Mouse (Mus musculus) forebrain, embryonic 14.5 days (tissue): ENCODE data around the gene Gapt. TPM values are rescaled to one million over a fixed set of nuclear protein-coding genes. Genes with fewer than 3 reads are reported as not detected.
"Not testable (repeated sequence)": the region's sequence is repeated elsewhere in the genome, so short reads cannot be mapped to it uniquely, and the experiment has no call there.

Experiments used
- ATAC-seq: fragments of 200-750 bp; cut with Nextera tagmentation; 2 replicates; pipeline ENCODE4 v1.8.0; 2017; ENCODE audit warnings: mild to moderate bottlenecking, moderate library complexity
- DNase-seq: peaks from one replicate; pipeline ENCODE4 v3.0.0-alpha.2; 2015; ENCODE audit warnings: low spot score
- H3K27ac ChIP-seq: fragments of 300-500 bp; sonication (generic); 2 replicates; pipeline ENCODE4 v1.5.1; 2014; ENCODE audit warnings: low read depth, mild to moderate bottlenecking, control low read depth, low read length, moderate library complexity
- H3K27me3 ChIP-seq: fragments of 300-500 bp; sonication (generic); replicated peaks from 2 replicates; pipeline ENCODE4 v1.6.1; 2014; ENCODE audit warnings: low read length, control low read depth, mixed read lengths; ENCODE audit not compliant: control insufficient read depth, insufficient read depth
- H3K36me3 ChIP-seq: fragments of 300-500 bp; sonication (generic); 2 replicates; pipeline ENCODE4 v1.6.1; 2014; ENCODE audit warnings: low read length, control low read depth; ENCODE audit not compliant: control insufficient read depth, insufficient read depth
- H3K4me1 ChIP-seq: fragments of 300-500 bp; sonication (generic); 2 replicates; pipeline ENCODE4 v1.6.1; 2014; ENCODE audit warnings: antibody characterized with exemption, low read length, control low read depth; ENCODE audit not compliant: control insufficient read depth, insufficient read depth
- H3K4me2 ChIP-seq: fragments of 300-500 bp; sonication (generic); 2 replicates; pipeline ENCODE4 v1.6.1; 2014; ENCODE audit warnings: mild to moderate bottlenecking, control low read depth, low read length
- H3K4me3 ChIP-seq: fragments of 300-500 bp; sonication (generic); 2 replicates; pipeline ENCODE4 v1.5.1; 2014; ENCODE audit warnings: low read depth, low read length, control low read depth
- H3K9ac ChIP-seq: fragments of 300-500 bp; sonication (generic); 2 replicates; pipeline ENCODE4 v1.6.1; 2014; ENCODE audit warnings: mild to moderate bottlenecking, low read length, control low read depth, moderate library complexity
- H3K9me3 ChIP-seq: fragments of 300-500 bp; sonication (generic); replicated peaks from 2 replicates; pipeline ENCODE4 v1.6.1; 2016; ENCODE audit warnings: low read length, control low read depth, mixed read lengths; ENCODE audit not compliant: control insufficient read depth
- WGBS: fragments of 180-500 bp; shearing (Covaris S2); extraction: QIAGEN DNeasy Blood & Tissue Kit; methylation state at CpG from one replicate; pipeline ENCODE4 v1.1.7; 2014; 5-methylcytosine and 5-hydroxymethylcytosine counted together
- polyA plus RNA-seq: library from polyadenylated mRNA; unstranded; fragments of >200 nt; fragmentation: Nextera tagmentation; extraction: Ambion mirVana; gene quantifications from 2 replicates; pipeline ENCODE4 v1.2.1, GENCODE M21; 2014

Gapt gene
- polyA plus RNA-seq, 1 experiment from 2014 or later = not detected

- ATAC-seq (peak; percentile 35), DNase-seq (peak; percentile 53)
- Histone ChIP-seq H3K4me1 (no peaks in the 10 kb centered on the region), H3K27me3 (no peaks in the 10 kb centered on the region), H3K9ac (peak overlapping the region; percentile 75), H3K36me3 (peaks cover 28% of the 10 kb centered on the region), H3K27ac (peak overlapping the region; percentile 85), H3K4me2 (peak overlapping the region; percentile 98), H3K9me3 (no peaks in the 10 kb centered on the region), H3K4me3 (peak overlapping the region; percentile 69)
- 1% methylated on average over 32 of the region's 41 CpGs for WGBS
Measured at GRCm38 (mm10) chr13:110395179-110395794, 38.3 kb upstream of the Gapt start.

GRCm38 (mm10) chr13:110394291-110395178, 37.5 kb upstream of the Gapt start, which contains the start of gene Plk2:
Plk2 (plus strand) TSS chr13:110395046.
- peak; percentile 96 for ATAC-seq
- Histone ChIP-seq H3K36me3 (peaks cover 21% of the 10 kb centered on the region), H3K9ac (peak within 1 kb of the TSS; percentile 75), H3K27me3 (no peaks in the 10 kb centered on the region), H3K4me3 (peak within 1 kb of the TSS; percentile 69), H3K4me2 (peak within 1 kb of the TSS; percentile 98), H3K4me1 (no peaks in the 10 kb centered on the region), H3K27ac (peak within 1 kb of the TSS; percentile 85), H3K9me3 (0 out of 2 replicates have a peak, but pooled peaks cover under 1% of the 10 kb centered on the region)
- under 1% methylated on average over 69 of the region's 71 CpGs for WGBS
- DNase-seq = peak; percentile 93

- DNase-seq (no peak), ATAC-seq (no peak)
- Histone ChIP-seq H3K4me2 (no peak overlapping the region), H3K27me3 (no peaks in the 10 kb centered on the region), H3K9ac (no peak overlapping the region), H3K4me3 (no peak overlapping the region), H3K36me3 (peaks cover 2% of the 10 kb centered on the region), H3K27ac (no peak overlapping the region), H3K9me3 (0 out of 2 replicates have a peak, but pooled peaks cover 5% of the 10 kb centered on the region), H3K4me1 (no peaks in the 10 kb centered on the region)
- 46% methylated on average over 3 of the region's 3 CpGs for WGBS
Measured at GRCm38 (mm10) chr13:110392631-110393030, 35.6 kb upstream of the Gapt start.

GRCm38 (mm10) chr13:110392210-110392609, 35.2 kb upstream of the Gapt start:
- no peaks in the 10 kb centered on the region for H3K4me1 ChIP-seq
- H3K27me3 ChIP-seq = no peaks in the 10 kb centered on the region
- no peak overlapping the region for H3K4me2 ChIP-seq
- 24% methylated on average over 8 of the region's 8 CpGs for WGBS
- H3K27ac ChIP-seq = no peak overlapping the region
- DNase-seq (peak; percentile 86), ATAC-seq (no peak)
- 0 out of 2 replicates have a peak, but pooled peaks cover 5% of the 10 kb centered on the region for H3K9me3 ChIP-seq
- H3K4me3 ChIP-seq = no peak overlapping the region
- H3K9ac ChIP-seq = no peak overlapping the region
- no peaks in the 10 kb centered on the region for H3K36me3 ChIP-seq

GRCm38 (mm10) chr13:110384514-110384913, 27.5 kb upstream of the Gapt start:
- Histone ChIP-seq H3K4me2 (no peak overlapping the region), H3K36me3 (no peaks in the 10 kb centered on the region), H3K4me3 (no peak overlapping the region), H3K27me3 (no peaks in the 10 kb centered on the region), H3K9ac (no peak overlapping the region), H3K4me1 (no peaks in the 10 kb centered on the region), H3K27ac (no peak overlapping the region), H3K9me3 (0 out of 2 replicates have a peak, but pooled peaks cover 4% of the 10 kb centered on the region)
- ATAC-seq (no peak), DNase-seq (no peak)
- WGBS = 69% methylated on average over 6 of the region's 6 CpGs

GRCm38 (mm10) chr13:110382447-110382901, 25.5 kb upstream of the Gapt start:
- Histone ChIP-seq H3K4me2 (no peak overlapping the region), H3K9ac (no peak overlapping the region), H3K4me3 (no peak overlapping the region), H3K27ac (no peak overlapping the region), H3K4me1 (no peaks in the 10 kb centered on the region), H3K27me3 (no peaks in the 10 kb centered on the region), H3K9me3 (no peaks in the 10 kb centered on the region), H3K36me3 (no peaks in the 10 kb centered on the region)
- DNase-seq (peak; percentile 84), ATAC-seq (peak; percentile 62)
- WGBS = 20% methylated on average over 5 of the region's 5 CpGs

GRCm38 (mm10) chr13:110369673-110370072, 12.7 kb upstream of the Gapt start:
- Histone ChIP-seq H3K4me1 (no peaks in the 10 kb centered on the region), H3K4me2 (no peak overlapping the region), H3K36me3 (no peaks in the 10 kb centered on the region), H3K27me3 (no peaks in the 10 kb centered on the region), H3K27ac (no peak overlapping the region), H3K4me3 (no peak overlapping the region), H3K9ac (no peak overlapping the region), H3K9me3 (no peaks in the 10 kb centered on the region)
- 94% methylated on average over 1 of the region's 1 CpGs for WGBS
- DNase-seq (no peak), ATAC-seq (no peak)

GRCm38 (mm10) chr13:110368556-110369040, 11.6 kb upstream of the Gapt start:
- peak; percentile 81 for DNase-seq

More at GRCm38 (mm10) chr13:110368556-110369040, 11.6 kb upstream of the Gapt start:
- H3K27me3 ChIP-seq, H3K9ac ChIP-seq, H3K36me3 ChIP-seq, H3K4me2 ChIP-seq, H3K4me1 ChIP-seq, H3K4me3 ChIP-seq, H3K9me3 ChIP-seq, H3K27ac ChIP-seq: not testable (repeated sequence)
- peak; percentile 69 for ATAC-seq
- WGBS = 54% methylated on average over 6 of the region's 6 CpGs
